Mouse (Mus musculus) left cerebral cortex, adult 11 months (tissue): Measurements from ENCODE around the gene Gpn2.

ENCODE experiments used
- DNase-seq: peaks from one replicate; pipeline ENCODE4 v3.0.0; 2022; ENCODE audit warnings: low spot score

Gene Gpn2

GRCm38 (mm10) chr4:133584059-133584951 lies at the start of gene Gpn2:
Gpn2 (plus strand) TSS chr4:133584362.
- DNase-seq: peak; percentile 66

- DNase-seq: no peak
Measured at GRCm38 (mm10) chr4:133536081-133536480, 48.1 kb upstream of the Gpn2 start.

GRCm38 (mm10) chr4:133536652-133537051 lies 47.5 kb upstream of the Gpn2 start:
- DNase-seq: no peak

GRCm38 (mm10) chr4:133545272-133546231 lies 38.6 kb upstream of the Gpn2 start, which contains the start of gene Nudc:
Nudc (minus strand) TSS chr4:133545996.
- peak; percentile 92 for DNase-seq

GRCm38 (mm10) chr4:133552029-133552428 lies 32.1 kb upstream of the Gpn2 start:
- no peak for DNase-seq

- no peak for DNase-seq
Measured at GRCm38 (mm10) chr4:133552768-133553447, 31.3 kb upstream of the Gpn2 start, which contains the start of gene Nr0b2. Nr0b2 (plus strand) TSS chr4:133553376.

- DNase-seq: no peak
Measured at GRCm38 (mm10) chr4:133553448-133554330, 30.5 kb upstream of the Gpn2 start.

GRCm38 (mm10) chr4:133557041-133557717 lies 27.0 kb upstream of the Gpn2 start:
- no peak for DNase-seq

GRCm38 (mm10) chr4:133559846-133560245 lies 24.3 kb upstream of the Gpn2 start:
- no peak for DNase-seq

- no peak for DNase-seq
Measured at GRCm38 (mm10) chr4:133561622-133562021, 22.5 kb upstream of the Gpn2 start.

GRCm38 (mm10) chr4:133563123-133563571 lies 21.0 kb upstream of the Gpn2 start:
- DNase-seq: no peak

- DNase-seq: no peak
Measured at GRCm38 (mm10) chr4:133567251-133567650, 16.9 kb upstream of the Gpn2 start.

GRCm38 (mm10) chr4:133569291-133570065 lies 14.7 kb upstream of the Gpn2 start:
- DNase-seq: no peak

GRCm38 (mm10) chr4:133570066-133570466 lies 14.1 kb upstream of the Gpn2 start:
- no peak for DNase-seq

GRCm38 (mm10) chr4:133574070-133574842 lies 9.9 kb upstream of the Gpn2 start, which contains the start of gene Gpatch3:
Gpatch3 (plus strand) TSS chr4:133574745.
- peak; percentile 84 for DNase-seq

- no peak for DNase-seq
Measured at GRCm38 (mm10) chr4:133574843-133575202, 9.3 kb upstream of the Gpn2 start.

- DNase-seq: no peak
Measured at GRCm38 (mm10) chr4:133577983-133578382, 6.2 kb upstream of the Gpn2 start.

GRCm38 (mm10) chr4:133583690-133584058 lies 488 bp upstream of the Gpn2 start:
- DNase-seq: no peak

GRCm38 (mm10) chr4:133592570-133592969 lies 8.4 kb downstream of the Gpn2 start:
- DNase-seq: no peak
